9 mouse cellular contexts compared by ENCODE assay signal in the genomic region with DNA sequence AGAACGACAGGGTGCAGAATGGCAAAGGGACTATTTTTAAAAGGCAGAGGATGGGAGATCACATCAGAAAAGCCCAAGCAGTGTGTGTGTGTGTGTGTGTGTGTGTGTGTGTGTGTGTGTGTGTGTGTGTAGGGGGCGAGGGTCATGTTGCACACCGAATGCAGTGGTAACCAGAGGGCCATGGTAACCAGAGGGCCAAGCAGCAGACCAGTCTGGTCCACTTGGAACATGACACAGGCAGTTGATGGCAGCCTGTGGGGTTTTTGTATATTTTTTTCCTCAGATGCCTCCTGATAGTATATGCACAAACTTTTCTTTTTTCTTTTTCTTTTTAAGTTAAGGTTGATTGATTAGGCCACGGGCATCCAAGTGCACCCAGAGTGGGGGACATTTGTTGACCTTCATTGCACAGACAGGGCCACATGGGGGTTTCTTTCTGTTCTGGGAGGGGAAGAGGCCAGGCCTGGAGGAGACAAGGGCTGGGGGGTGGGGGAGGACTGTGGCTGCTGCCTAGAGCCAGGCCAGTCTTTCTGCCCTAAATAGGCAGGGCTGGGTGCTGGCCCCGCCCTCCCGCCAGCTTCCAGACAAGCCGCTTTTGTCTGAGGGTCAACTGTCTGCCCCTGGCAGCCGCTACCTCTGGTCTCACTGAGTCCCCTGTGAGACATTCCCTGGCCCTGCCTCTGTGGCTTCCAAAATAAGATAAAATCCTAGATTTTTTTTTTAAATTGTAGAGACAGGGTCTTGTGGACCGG. TPM values are rescaled to one million over a fixed set of nuclear protein-coding genes. Genes with fewer than 3 reads are reported as not detected.
DNase-seq lines count a peak whose midpoint lies in the region; ATAC-seq and TF ChIP-seq lines count a peak whose summit lies in the region.
"Had no signal": no experiment of that assay in that cellular context is flagged by ENCODE, and none has a peak within 500 bp of the region (broad histone marks: within the 10 kb centered on the region; RNA-seq: fewer than 3 reads in every experiment).

No protein-coding gene starts in this region.

- no peak for TF ChIP-seq CTCF in cerebellum, adult 2 months (IDR thresholded peaks at IDR 0.05; ENCODE audit: borderline replicate concordance, insufficient read depth, low read depth, low read length)
- TF ChIP-seq CTCF in forebrain, postnatal 0 days (IDR thresholded peaks at IDR 0.05; ENCODE audit: low read depth) = no peak

- H3K27ac ChIP-seq in cerebellum, adult 2 months (ENCODE audit: insufficient read depth, low read length) = 0 out of 2 replicates have a peak overlapping the region, but pooled peaks have one; percentile 4
- no peak overlapping the region for H3K27ac ChIP-seq in forebrain, postnatal 0 days (ENCODE audit: low read depth, low read length)
- H3K27ac ChIP-seq in intestine, embryonic 16.5 days (ENCODE audit: low read length) = peak overlapping the region; percentile 38; the same call in 1 of the 2 replicates
- H3K27ac ChIP-seq: macrophage had no signal

- H3K27me3 ChIP-seq in cerebellum, adult 2 months (ENCODE audit: control insufficient read depth, insufficient read depth, low read length) = no peaks in the 10 kb centered on the region
- peaks cover 14% of the 10 kb centered on the region for H3K27me3 ChIP-seq in forebrain, postnatal 0 days (ENCODE audit: insufficient read depth, low read length)
- no peaks in the 10 kb centered on the region; the same call in 1 of the 2 replicates for H3K27me3 ChIP-seq in intestine, embryonic 16.5 days (replicated peaks; ENCODE audit: control insufficient read depth, insufficient read depth, low read length)

- H3K9ac ChIP-seq in forebrain, postnatal 0 days = 0 out of 2 replicates have a peak overlapping the region, but pooled peaks have one; percentile 22
- H3K9ac ChIP-seq in intestine, embryonic 16.5 days (ENCODE audit: low read depth, low read length) = peak overlapping the region; percentile 31; the same call in 1 of the 2 replicates

- no peak overlapping the region for H3K4me3 ChIP-seq in cerebellum, adult 2 months (replicated peaks; ENCODE audit: insufficient read depth, low read depth, low read length)
- no peak overlapping the region for H3K4me3 ChIP-seq in forebrain, postnatal 0 days (ENCODE audit: low read depth, low read length)
- H3K4me3 ChIP-seq in intestine, embryonic 16.5 days (ENCODE audit: low read length) = no peak overlapping the region

- no peak for ATAC-seq in forebrain, postnatal 0 days
- no peak for ATAC-seq in intestine, embryonic 16.5 days

- no peaks in the 10 kb centered on the region for H3K9me3 ChIP-seq in forebrain, postnatal 0 days (ENCODE audit: low read length)
- H3K9me3 ChIP-seq in intestine, embryonic 16.5 days (ENCODE audit: control insufficient read depth, low read length) = peaks cover 1% of the 10 kb centered on the region; the same call in 1 of the 2 replicates

- H3K36me3 ChIP-seq in forebrain, postnatal 0 days (ENCODE audit: insufficient read depth) = peaks cover 10% of the 10 kb centered on the region; the same call in 1 of the 2 replicates
- peaks cover 16% of the 10 kb centered on the region for H3K36me3 ChIP-seq in intestine, embryonic 16.5 days (ENCODE audit: control insufficient read depth, insufficient read depth, low read length)

- H3K4me1 ChIP-seq in cerebellum, adult 2 months (ENCODE audit: control insufficient read depth, insufficient read depth, low read length) = peaks cover 8% of the 10 kb centered on the region; the same call in 1 of the 2 replicates
- H3K4me1 ChIP-seq in forebrain, postnatal 0 days (ENCODE audit: insufficient read depth) = peaks cover 7% of the 10 kb centered on the region; the same call in 1 of the 2 replicates
- H3K4me1 ChIP-seq in intestine, embryonic 16.5 days (ENCODE audit: control insufficient read depth, insufficient read depth, low read length) = peaks cover 24% of the 10 kb centered on the region

- no peak for DNase-seq in cerebellum, adult 2 months
- no peak for DNase-seq in cerebellum, adult 11 months
- DNase-seq in Muller cell, postnatal 12 days (ENCODE audit: inconsistent ontology term) = peak; percentile 98
- DNase-seq in forebrain, postnatal 0 days = no peak
- peak; percentile 88 for DNase-seq in retina, embryonic 14.5 days (ENCODE audit: low spot score)
- no peak for DNase-seq in ovary, adult 18-20 months (ENCODE audit: low spot score)
- no peak for DNase-seq in ovary, postnatal 10 days (ENCODE audit: low spot score)

- H3K4me2 ChIP-seq in forebrain, postnatal 0 days (ENCODE audit: low read depth) = no peak overlapping the region
- no peak overlapping the region for H3K4me2 ChIP-seq in intestine, embryonic 16.5 days (ENCODE audit: low read depth, low read length)

- WGBS in cerebellum, adult 2 months = 55% methylated on average over 9 of the region's 9 CpGs
- 23% methylated on average over 9 of the region's 9 CpGs for WGBS in forebrain, postnatal 0 days
- 26% methylated on average over 9 of the region's 9 CpGs for WGBS in intestine, embryonic 16.5 days

- no peak for TF ChIP-seq POLR2A in cerebellum, adult 2 months (IDR thresholded peaks at IDR 0.05; ENCODE audit: borderline replicate concordance, insufficient read depth, low read length)

RNA-seq across cellular contexts. Expression of a gene that starts 4.9 kb away (rescaled TPM):
- polyA plus RNA-seq in cerebellum, adult 2 months (2012; rRNA removed) = 60.8 and 68.2 TPM in 2 replicates
- total RNA-seq in forebrain, postnatal 0 days (2014; rRNA removed) = 69.0 and 70.3 TPM in 2 replicates
- polyA plus RNA-seq in forebrain, postnatal 0 days (2015; fragmentation: Nextera tagmentation; extraction: Ambion mirVana) = 7.8 and 8.6 TPM in 2 replicates
- polyA plus RNA-seq in intestine, embryonic 16.5 days (2015; fragmentation: Nextera tagmentation; extraction: Ambion mirVana) = 1.6 and 1.7 TPM in 2 replicates

RNA-seq across cellular contexts. Expression of a gene that starts 11.6 kb away (rescaled TPM):
- 10.0 and 14.0 TPM in 2 replicates for polyA plus RNA-seq in cerebellum, adult 2 months (2012; rRNA removed)
- total RNA-seq in forebrain, postnatal 0 days (2014; rRNA removed) = not detected in 2 replicates
- polyA plus RNA-seq in forebrain, postnatal 0 days (2015; fragmentation: Nextera tagmentation; extraction: Ambion mirVana) = 9.3 and 16.4 TPM in 2 replicates
- 7.8 and 9.2 TPM in 2 replicates for polyA plus RNA-seq in intestine, embryonic 16.5 days (2015; fragmentation: Nextera tagmentation; extraction: Ambion mirVana)
- polyA plus RNA-seq: macrophage had no signal

RNA-seq across cellular contexts. Expression of a gene that starts 26.3 kb away (rescaled TPM):
- 0.11 TPM in 2 replicates for polyA plus RNA-seq in cerebellum, adult 2 months (2012; rRNA removed)
- 0.15 TPM in 1 of 2 replicates, not detected in the other for total RNA-seq in forebrain, postnatal 0 days (2014; rRNA removed)
- polyA plus RNA-seq in forebrain, postnatal 0 days (2015; fragmentation: Nextera tagmentation; extraction: Ambion mirVana) = 0.08 and 0.09 TPM in 2 replicates
- 2.5 and 3.2 TPM in 2 replicates for polyA plus RNA-seq in intestine, embryonic 16.5 days (2015; fragmentation: Nextera tagmentation; extraction: Ambion mirVana)

RNA-seq across cellular contexts. Expression of a gene that starts 37.3 kb away (rescaled TPM):
- 6.5 and 7.5 TPM in 2 replicates for polyA plus RNA-seq in cerebellum, adult 2 months (2012; rRNA removed)
- total RNA-seq in forebrain, postnatal 0 days (2014; rRNA removed) = 2.9 and 3.9 TPM in 2 replicates
- polyA plus RNA-seq in forebrain, postnatal 0 days (2015; fragmentation: Nextera tagmentation; extraction: Ambion mirVana) = 2.7 and 4.0 TPM in 2 replicates
- polyA plus RNA-seq in intestine, embryonic 16.5 days (2015; fragmentation: Nextera tagmentation; extraction: Ambion mirVana) = 10.3 and 11.5 TPM in 2 replicates

RNA-seq across cellular contexts. Expression of a gene that starts 43.9 kb away (rescaled TPM):
- polyA plus RNA-seq in cerebellum, adult 2 months (2012; rRNA removed) = 1,355 and 1,504 TPM in 2 replicates
- total RNA-seq in forebrain, postnatal 0 days (2014; rRNA removed) = 1,323 and 1,444 TPM in 2 replicates
- 403 and 424 TPM in 2 replicates for polyA plus RNA-seq in forebrain, postnatal 0 days (2015; fragmentation: Nextera tagmentation; extraction: Ambion mirVana)
- polyA plus RNA-seq in intestine, embryonic 16.5 days (2015; fragmentation: Nextera tagmentation; extraction: Ambion mirVana) = 163 and 171 TPM in 2 replicates

Comparison
In these comparisons a context has a peak if more than half of its experiments do, and no peak if none do; other contexts are left out.
1. DNase-seq: peak in Muller cell, postnatal 12 days (single experiment) and retina, embryonic 14.5 days (single experiment); none in cerebellum, adult 2 months (0 of 2), cerebellum, adult 11 months (single experiment), forebrain, postnatal 0 days (single experiment), ovary, adult 18-20 months (single experiment) and ovary, postnatal 10 days (single experiment).